Mouse (Mus musculus) adrenal gland, adult 18-20 months (tissue): Measurements from ENCODE around the gene Pip5k1b. TPM values are rescaled to one million over a fixed set of nuclear protein-coding genes. Genes with fewer than 3 reads are reported as not detected.
A peak's percentile ranks its signal among the peaks of the same experiment; 100 is the strongest.

Experiments
- DNase-seq, 2 experiments: peaks; one replicate each; pipeline ENCODE4 v3.0.0; 2021 to 2022; ENCODE audit warnings: low spot score in 2 of 2
- total RNA-seq, 2 experiments: library from RNA; stranded (reverse); gene quantifications; 1 replicate in 1 of 2; 2 replicates in 1 of 2; pipeline ENCODE4 v1.2.3; 2021

Pip5k1b gene
- total RNA-seq, 2 experiments from 2014 or later, result 7.5 to 14.4 TPM

- no peak for DNase-seq
These were observed 289.4 kb downstream of the Pip5k1b start for GRCm38 (mm10) chr19:24266046-24266830.

- peak; percentile 77 to 82 for DNase-seq
These were observed 290.7 kb downstream of the Pip5k1b start for GRCm38 (mm10) chr19:24264991-24265390.

- DNase-seq, result no peak
These were observed 292.9 kb downstream of the Pip5k1b start for GRCm38 (mm10) chr19:24262736-24263135.

- no peak for DNase-seq
These were observed 296.0 kb downstream of the Pip5k1b start for GRCm38 (mm10) chr19:24259390-24260351.

- DNase-seq, result no peak
These were observed 297.3 kb downstream of the Pip5k1b start for GRCm38 (mm10) chr19:24258368-24258767.

GRCm38 (mm10) chr19:24257962-24258361 lies 297.7 kb downstream of the Pip5k1b start:
- DNase-seq, result no peak

GRCm38 (mm10) chr19:24253657-24254260 lies 301.9 kb downstream of the Pip5k1b start:
- no peak for DNase-seq

- DNase-seq, result no peak
These were observed 303.8 kb downstream of the Pip5k1b start for GRCm38 (mm10) chr19:24251869-24252268.

Other genes starting within 250 kb of the Pip5k1b start
- 10 to 100 TPM; 30.9 to 31.1 TPM for gene Fam122a, start 78.5 kb downstream of the Pip5k1b start, total RNA-seq
- gene Tmem252, start 118.1 kb upstream of the Pip5k1b start, total RNA-seq, result under 1 TPM; 0.17 to 0.22 TPM